Mouse (Mus musculus) MEL (cell line): ENCODE results near the gene Lsm6.

ENCODE experiments used
- BHLHE40 ChIP-seq: IDR thresholded peaks from 2 replicates; pipeline ENCODE4 v1.6.1; 2012; ENCODE audit warnings: low read depth, mild to moderate bottlenecking, inconsistent platforms, low read length, improper control_type of control experiment, borderline replicate concordance
- CTCF ChIP-seq, 3 experiments: IDR thresholded peaks in 2 of 3; conservative IDR thresholded peaks in 1 of 3; 2 replicates each; pipeline ENCODE4 v1.5.1; 2011 to 2012; ENCODE audit warnings: low read length in 3 of 3, low read depth in 2 of 3, mild to moderate bottlenecking in 2 of 3, improper control_type of control experiment in 1 of 3, inconsistent platforms in 1 of 3, mixed read lengths in 1 of 3, moderate library complexity in 1 of 3; ENCODE audit not compliant: control insufficient read depth in 1 of 3, insufficient read depth in 1 of 3, poor library complexity in 1 of 3, severe bottlenecking in 1 of 3
- EP300 ChIP-seq, 2 experiments: IDR thresholded peaks; 2 replicates each; pipeline ENCODE4 v1.6.1; 2011; ENCODE audit warnings: improper control_type of control experiment in 2 of 2, low read length in 2 of 2, low read depth in 1 of 2, mild to moderate bottlenecking in 1 of 2
- HCFC1 ChIP-seq: IDR thresholded peaks from 2 replicates; pipeline ENCODE4 v1.6.1; 2012; ENCODE audit warnings: low read depth, mild to moderate bottlenecking, inconsistent platforms, low read length, improper control_type of control experiment, moderate library complexity
- MAX ChIP-seq: IDR thresholded peaks from 2 replicates; pipeline ENCODE4 v1.6.1; 2011; ENCODE audit warnings: low read length, improper control_type of control experiment
- MXI1 ChIP-seq: IDR thresholded peaks from 2 replicates; pipeline ENCODE4 v1.6.1; 2011; ENCODE audit warnings: mild to moderate bottlenecking, low read depth, low read length, improper control_type of control experiment
- MYC ChIP-seq: IDR thresholded peaks from 2 replicates; pipeline ENCODE4 v1.6.1; 2011; ENCODE audit warnings: low read depth, mild to moderate bottlenecking, low read length, improper control_type of control experiment, moderate library complexity
- NRF1 ChIP-seq: IDR thresholded peaks from 2 replicates; pipeline ENCODE4 v1.6.1; 2014; ENCODE audit warnings: low read depth, mild to moderate bottlenecking, inconsistent platforms, low read length, improper control_type of control experiment, moderate library complexity; ENCODE audit not compliant: poor library complexity, insufficient read depth, severe bottlenecking
- POLR2A ChIP-seq, 2 experiments: IDR thresholded peaks; 2 replicates each; pipeline ENCODE4 v1.6.1; 2011 to 2012; ENCODE audit warnings: low read length in 2 of 2, mild to moderate bottlenecking in 2 of 2, control low read depth in 1 of 2, improper control_type of control experiment in 1 of 2, low read depth in 1 of 2, moderate library complexity in 1 of 2; ENCODE audit not compliant: control insufficient read depth in 1 of 2, insufficient read depth in 1 of 2, poor library complexity in 1 of 2
- SIN3A ChIP-seq: IDR thresholded peaks from 2 replicates; pipeline ENCODE4 v1.6.1; 2012; ENCODE audit warnings: low read length, improper control_type of control experiment, inconsistent platforms
- TCF12 ChIP-seq: IDR thresholded peaks from 2 replicates; pipeline ENCODE4 v1.6.1; 2014; ENCODE audit warnings: low read depth, mild to moderate bottlenecking, inconsistent platforms, low read length, improper control_type of control experiment, moderate library complexity
- USF1 ChIP-seq: IDR thresholded peaks from 2 replicates; pipeline ENCODE4 v1.6.1; 2014; ENCODE audit warnings: low read depth, mild to moderate bottlenecking, inconsistent platforms, low read length, improper control_type of control experiment, moderate library complexity
- USF2 ChIP-seq, 2 experiments: IDR thresholded peaks; 2 replicates each; pipeline ENCODE4 v1.6.1; 2011 to 2012; ENCODE audit warnings: improper control_type of control experiment in 2 of 2, low read length in 2 of 2, borderline replicate concordance in 1 of 2, inconsistent platforms in 1 of 2, low read depth in 1 of 2, mild to moderate bottlenecking in 1 of 2; ENCODE audit not compliant: insufficient read depth in 1 of 2
- ZC3H11A ChIP-seq: IDR thresholded peaks from 2 replicates; pipeline ENCODE4 v1.6.1; 2012; ENCODE audit warnings: low read depth, mild to moderate bottlenecking, inconsistent platforms, low read length, improper control_type of control experiment

DNA sequence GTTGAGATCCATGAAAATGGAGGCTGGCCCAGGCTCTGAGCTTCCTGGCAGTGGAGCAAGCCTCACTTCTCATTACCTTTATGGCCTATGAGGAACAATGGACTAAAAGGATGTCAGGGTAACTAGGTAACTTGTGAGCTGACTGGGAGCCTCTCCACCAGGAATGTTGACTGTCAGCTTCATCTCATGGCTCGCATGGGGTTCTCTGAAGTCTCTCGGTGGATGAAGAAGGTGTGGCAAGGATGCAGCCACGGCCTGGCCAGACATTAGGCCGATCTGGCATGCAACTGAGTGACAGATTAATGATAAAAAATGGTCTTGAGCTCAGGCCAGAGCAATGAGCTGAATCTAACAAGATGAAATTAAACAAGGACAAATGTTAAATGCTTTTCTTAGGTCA lies 27.7 kb downstream of the Lsm6 start:
- TF ChIP-seq POLR2A (IDR thresholded peaks at IDR 0.05; ENCODE audit: control insufficient read depth in 1 of 2, insufficient read depth in 1 of 2, low read depth in 1 of 2, low read length in 2 of 2, poor library complexity in 1 of 2) = no peak
- TF ChIP-seq BHLHE40 = no peak
- no peak for TF ChIP-seq SIN3A
- no peak for TF ChIP-seq NRF1
- TF ChIP-seq TCF12 = no peak
- no peak for TF ChIP-seq USF1
- no peak for TF ChIP-seq CTCF (IDR thresholded peaks at IDR 0.05 in 2 of 3, conservative IDR thresholded peaks at IDR 0.05 in 1 of 3; ENCODE audit: control insufficient read depth in 1 of 3, insufficient read depth in 1 of 3, low read depth in 2 of 3, low read length in 3 of 3, poor library complexity in 1 of 3, severe bottlenecking in 1 of 3)
- no peak for TF ChIP-seq USF2 (IDR thresholded peaks at IDR 0.05; ENCODE audit: borderline replicate concordance in 1 of 2, insufficient read depth in 1 of 2, low read depth in 1 of 2, low read length in 2 of 2)
- no peak for TF ChIP-seq MYC
- no peak for TF ChIP-seq EP300 (IDR thresholded peaks at IDR 0.05; ENCODE audit: low read depth in 1 of 2, low read length in 2 of 2)
- TF ChIP-seq ZC3H11A = no peak
- no peak for TF ChIP-seq MXI1
- no peak for TF ChIP-seq MAX
- TF ChIP-seq HCFC1 = no peak
